Mouse (Mus musculus): ENCODE results near the gene Rpl9. TPM values are rescaled to one million over a fixed set of nuclear protein-coding genes. Genes with fewer than 3 reads are reported as not detected.
A peak's percentile ranks its signal among the peaks of the same experiment; 100 is the strongest.

Rpl9 gene
- 100 to 1,000 TPM; 487 to 495 TPM for total RNA-seq (2021)
- long read RNA-seq, experiment 1, transcript Rpl9-201 (8 exons, 738 nt): major isoform, 492 of 524 reads
- long read RNA-seq, experiment 1, partial matches to known transcripts: 13 of 524 reads
- long read RNA-seq, experiment 1, other reads (novel, unspliced or antisense): 12 of 524 reads
- long read RNA-seq, experiment 2, transcript Rpl9-201 (8 exons, 738 nt): major isoform, 303 of 319 reads
- long read RNA-seq, experiment 2, partial matches to known transcripts: 9 of 319 reads
- long read RNA-seq, experiment 2, other reads (novel, unspliced or antisense): 4 of 319 reads

DNA sequence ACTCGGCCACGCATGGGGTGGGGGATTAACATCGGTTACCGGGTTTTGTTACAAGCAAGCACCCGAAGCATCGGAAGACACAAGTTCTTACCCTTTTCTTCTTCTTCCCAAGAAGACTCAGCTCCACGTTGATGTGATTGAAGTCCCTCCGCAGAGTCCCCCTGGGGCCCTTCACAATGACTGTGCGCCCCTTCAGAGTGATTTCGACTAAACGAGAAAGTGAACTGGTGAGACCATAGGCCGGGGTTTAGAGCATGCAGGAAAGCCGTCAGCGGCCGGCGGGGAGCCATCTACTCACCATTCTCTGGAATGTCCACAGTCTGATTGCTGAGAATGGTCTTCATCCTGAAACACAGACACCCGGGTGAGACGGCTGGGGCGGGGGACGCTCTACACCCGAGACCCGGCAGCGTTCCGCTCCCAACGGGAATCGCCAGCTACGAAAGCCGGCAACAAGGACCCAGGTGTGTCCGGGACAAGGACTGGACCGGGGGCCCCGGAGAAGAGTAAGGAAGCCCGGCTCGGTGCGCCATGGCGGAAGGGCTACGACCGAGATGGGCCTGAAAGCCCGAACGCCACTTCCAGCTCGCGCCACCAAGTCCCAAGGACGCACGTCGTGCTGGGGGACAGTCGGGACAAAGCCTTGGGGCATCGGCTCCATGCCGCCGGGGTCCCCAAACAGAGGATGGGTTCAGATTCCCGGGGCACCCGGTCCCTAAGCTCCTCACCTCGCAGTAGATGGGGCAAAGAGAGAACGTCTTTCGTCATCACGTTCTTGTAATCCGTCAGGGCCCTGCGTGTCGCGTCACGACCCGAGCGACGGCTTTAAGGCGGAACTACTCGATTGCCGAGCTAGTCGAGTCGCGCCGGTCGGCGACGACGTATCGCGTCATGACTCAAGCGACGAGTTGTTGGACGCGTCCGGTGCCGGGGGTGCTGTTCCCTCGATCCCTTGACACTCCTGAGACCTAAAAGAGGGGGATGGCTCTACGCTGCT, at the start of gene Rpl9, which contains the start of gene Lias:
TSS of gene Rpl9 (minus strand) at position 797 of the 997 bp plus-strand sequence.
TSS of gene Lias (plus strand) at position 850 of the 997 bp plus-strand sequence.
- peak; percentile 96 for DNase-seq

DNA sequence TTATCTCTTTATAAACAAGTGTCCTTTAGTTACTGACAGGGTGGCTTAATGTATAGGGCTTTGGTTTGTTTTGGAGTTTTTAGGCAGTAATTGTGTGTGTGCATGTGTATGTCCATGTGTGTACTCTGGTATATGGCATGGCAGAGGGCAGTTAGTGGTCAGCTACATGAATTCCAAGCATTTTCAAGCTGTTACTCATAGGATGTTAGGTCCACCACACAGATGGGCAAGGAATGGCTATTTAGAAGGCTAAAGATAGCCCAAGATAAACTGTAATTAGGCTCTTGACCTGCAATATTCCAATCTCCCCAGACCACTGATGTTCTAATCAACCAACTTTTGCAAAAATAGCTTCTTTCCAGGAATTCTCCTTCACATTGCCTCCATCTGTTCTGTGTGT, 46.8 kb upstream of the Rpl9 start:
- DNase-seq: no peak

DNA sequence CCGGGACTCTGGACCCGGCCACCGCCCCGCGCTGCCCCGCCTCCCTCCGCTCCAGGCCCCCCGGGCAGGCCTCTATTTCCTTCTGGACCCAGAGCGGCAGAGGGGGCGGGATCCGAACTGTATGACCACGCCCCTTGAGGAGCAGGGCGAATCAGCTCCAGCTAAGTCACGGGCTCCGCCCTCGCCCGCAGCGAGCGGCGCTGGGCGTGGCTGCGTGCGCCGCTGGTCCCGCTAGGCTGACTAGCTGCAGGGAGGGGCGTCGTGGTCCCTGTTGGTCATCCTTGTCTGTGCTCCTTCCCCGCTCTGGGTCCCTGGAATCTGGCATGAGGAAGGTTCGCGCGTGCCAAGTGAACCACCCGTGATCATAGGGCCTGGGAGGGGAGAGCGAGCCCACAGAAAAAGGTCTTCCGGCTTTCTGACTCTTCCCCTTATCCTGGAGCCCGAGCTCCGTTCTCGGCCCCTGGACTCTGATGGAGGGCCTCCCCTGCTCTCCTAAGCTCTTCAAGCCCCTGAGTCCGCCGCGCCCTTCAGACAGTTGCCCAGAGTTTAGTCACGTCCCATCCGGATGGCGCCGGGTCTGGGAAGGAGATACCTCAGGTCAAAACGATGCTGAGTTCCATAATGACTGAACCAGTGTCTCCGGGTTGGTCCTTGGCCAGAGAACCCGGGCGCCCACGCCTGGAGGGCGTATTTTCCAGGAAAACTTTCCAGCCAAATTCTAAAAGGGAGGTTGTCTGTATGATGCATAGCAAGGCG, 44.7 kb upstream of the Rpl9 start, which contains the start of gene Ugdh:
TSS of gene Ugdh (minus strand) at position 144 of the 756 bp plus-strand sequence.
- peak; percentile 98 for DNase-seq

DNA sequence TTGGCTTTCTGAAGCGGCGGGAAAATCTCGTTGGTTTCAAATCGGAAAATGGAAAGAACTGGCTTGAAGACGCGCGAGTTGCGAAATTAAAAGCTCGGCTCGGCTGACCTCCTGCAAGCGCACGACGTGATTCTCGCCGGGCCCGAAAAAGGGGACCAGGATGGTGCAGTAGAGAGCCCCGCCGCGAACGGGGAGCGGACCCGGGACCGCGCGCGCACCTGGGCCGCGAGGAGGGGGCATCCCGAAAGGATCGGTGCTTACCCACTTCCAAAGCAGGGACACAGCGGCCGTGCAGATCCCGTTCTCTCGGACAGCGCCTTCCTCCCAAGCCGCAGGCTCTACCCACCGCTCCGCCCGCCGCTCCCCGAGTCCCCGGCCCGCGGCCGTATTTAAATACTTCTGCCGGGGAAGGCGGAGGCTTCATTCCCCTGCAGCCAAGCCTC, 44.1 kb upstream of the Rpl9 start:
- DNase-seq: no peak

DNA sequence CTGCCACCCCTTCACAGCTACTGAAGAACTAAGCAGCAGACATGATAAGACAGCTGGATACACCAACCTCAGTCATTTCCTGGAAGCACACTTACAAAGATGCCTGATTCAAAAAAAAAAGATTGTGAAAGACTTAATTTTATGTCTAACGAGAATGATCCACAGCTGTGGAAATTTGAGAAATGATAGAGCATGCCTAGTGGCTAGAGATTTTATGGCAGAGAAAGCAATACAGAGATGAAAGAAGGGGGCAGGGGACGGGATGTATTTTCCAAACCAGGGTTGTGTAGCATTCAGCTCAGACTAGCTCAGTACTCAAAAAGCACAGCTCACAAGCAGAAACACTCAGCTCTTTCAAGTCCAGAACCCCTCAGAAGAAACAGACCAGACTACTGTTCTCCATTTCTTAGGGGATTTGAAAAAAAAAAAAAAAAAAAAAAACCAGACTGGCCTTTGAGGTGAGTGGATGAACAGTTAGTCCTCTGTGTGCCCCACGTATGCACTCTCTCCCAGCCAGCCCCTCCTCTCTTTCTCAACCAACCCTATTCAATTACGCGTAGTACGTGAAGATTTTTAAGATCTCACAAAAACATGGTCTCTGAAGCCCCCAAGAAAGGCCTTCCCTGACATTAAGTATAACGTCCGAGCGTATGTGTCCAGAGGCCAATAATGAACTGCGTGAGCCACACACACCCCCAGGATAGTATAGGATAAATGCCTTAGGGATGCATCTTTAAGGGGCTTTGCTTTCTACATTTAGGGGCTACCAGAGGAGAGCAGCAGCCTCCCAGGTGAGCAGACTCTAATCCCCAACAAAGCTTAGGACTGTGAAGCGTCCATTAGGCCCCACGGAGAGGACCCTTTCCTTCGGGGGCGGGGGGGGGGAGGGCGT, 43.5 kb upstream of the Rpl9 start:
- no peak for DNase-seq

DNA sequence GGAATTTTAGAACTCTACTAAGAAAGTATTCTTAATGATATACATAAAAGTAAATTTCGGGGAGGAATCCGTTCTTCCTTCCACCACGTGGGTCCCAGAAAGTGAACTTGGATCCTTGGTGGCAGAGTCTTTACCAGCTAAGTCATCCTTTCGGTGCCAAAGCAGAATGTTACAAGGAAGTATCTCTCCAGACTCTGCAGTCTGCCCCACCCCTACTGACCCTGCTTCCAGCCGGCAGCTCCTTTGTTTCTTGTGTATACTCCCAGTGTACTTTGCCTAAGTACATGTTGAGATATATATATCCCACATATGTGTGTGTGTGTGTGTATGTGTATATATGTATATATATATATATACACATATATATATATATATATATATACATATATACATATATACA, 38.2 kb upstream of the Rpl9 start:
- DNase-seq: no peak

DNA sequence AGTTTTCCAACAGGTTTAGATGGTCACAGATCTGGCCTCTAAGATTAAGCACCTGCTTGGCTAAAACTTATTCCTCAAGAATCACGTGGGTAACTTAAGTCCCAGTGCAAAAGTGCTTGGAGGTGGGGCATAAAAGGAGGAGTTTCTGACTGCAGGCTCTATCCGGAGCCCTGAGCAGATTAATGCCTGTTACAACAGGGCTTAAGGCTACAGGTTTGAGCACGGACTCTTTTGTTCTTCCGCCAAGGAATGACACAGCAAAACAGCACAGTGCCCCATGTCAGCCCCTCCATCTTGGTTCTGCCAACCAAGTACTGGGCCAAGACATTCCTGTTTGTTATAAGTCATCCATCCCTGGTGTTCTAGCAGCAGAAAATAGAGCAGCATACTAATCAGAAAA, 37.1 kb upstream of the Rpl9 start:
- DNase-seq: no peak

DNA sequence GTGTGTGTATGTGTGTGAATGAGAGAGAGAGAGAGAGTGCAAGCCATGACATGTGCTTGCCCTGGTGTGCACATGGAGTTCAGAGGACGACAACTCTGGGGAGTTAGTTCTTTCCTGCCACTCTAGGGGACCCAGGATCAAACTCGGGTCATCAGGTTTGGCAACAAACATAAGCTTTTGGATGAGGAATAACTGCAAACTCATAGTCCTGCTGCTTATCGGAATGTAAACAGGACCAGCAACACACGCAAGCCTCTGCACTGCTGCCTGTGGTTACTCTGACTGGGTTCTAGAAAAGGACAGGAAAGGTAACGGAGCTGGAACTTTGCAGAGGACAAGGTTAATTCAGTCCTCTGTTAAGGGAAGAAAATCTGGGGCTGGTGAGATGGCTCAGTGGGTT, 34.0 kb upstream of the Rpl9 start:
- no peak for DNase-seq

DNA sequence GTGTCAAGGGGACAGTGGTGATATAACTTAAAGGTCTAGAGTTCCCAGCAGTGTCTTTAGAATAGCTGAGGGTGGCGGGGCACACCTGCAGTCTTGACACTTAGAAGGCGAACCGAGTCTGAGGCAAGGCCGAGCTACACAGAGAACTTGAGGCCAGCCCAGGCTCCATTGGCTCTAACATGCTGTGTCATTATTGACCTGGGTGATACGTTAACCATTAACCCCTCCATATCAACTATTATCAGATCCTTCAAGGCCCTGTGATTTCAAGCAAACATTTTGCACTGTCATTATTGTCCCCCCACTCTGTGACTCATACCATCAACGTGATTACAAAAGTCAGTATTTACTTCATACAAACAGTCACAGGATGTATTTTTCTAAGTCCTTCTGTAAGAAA, 33.0 kb upstream of the Rpl9 start:
- DNase-seq: no peak

DNA sequence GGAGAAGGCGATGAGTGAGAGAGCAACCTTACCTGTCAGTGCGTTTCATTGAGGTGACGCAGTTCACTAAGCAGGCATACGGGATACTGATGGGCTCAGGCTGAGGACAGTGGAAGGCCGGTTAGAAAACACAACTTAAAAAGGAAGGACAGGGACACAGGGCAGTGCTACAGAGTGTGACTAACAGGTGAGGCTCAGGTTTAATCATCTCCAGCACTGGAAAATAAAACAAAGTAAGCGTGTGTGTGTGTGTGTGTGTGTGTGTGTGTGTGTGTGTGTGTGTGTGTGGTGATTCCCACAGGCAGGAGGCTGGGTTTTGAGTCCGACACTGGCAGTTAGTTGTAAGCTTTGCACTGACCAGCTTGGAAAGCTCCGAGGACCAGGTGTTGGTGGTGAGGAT, 31.6 kb upstream of the Rpl9 start:
- DNase-seq: no peak

DNA sequence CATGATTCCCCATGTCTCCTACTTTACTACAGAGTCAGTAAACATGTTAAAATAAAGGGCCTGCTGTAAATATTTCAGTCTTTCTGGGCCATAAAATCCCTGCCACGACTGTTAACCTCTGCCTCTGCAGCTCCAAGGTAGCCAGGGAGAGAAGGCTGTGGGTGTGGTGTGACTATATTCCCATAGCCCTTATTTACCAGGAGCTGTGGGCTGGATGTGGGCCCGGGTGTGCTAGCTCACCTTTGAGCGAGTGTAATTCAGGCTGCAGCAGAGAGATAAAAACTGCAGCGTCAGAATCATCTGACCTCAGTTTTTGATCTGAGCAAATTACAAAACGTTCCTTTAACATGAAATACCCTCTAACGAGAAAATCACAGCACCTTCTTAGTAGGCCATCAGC, 29.6 kb upstream of the Rpl9 start:
- DNase-seq: no peak

DNA sequence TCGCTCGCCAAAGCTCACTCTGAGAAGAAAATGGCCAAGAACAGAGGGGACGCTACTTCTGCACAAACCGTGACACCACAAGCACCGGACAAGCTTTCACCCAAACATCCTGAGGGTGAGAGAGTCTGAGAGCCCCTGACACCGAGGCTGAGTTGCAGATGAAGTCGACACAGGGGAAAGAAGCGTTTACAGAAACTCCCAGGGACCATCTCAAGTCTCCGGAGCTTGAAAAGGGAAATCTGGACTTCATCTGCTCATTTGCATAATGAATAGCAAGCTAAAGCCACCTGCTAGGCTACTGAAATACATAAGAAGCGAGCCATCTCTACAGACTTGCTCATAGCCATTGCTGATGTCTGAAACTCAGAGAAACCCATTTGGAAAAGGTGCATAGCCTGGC, 27.9 kb upstream of the Rpl9 start:
- no peak for DNase-seq

DNA sequence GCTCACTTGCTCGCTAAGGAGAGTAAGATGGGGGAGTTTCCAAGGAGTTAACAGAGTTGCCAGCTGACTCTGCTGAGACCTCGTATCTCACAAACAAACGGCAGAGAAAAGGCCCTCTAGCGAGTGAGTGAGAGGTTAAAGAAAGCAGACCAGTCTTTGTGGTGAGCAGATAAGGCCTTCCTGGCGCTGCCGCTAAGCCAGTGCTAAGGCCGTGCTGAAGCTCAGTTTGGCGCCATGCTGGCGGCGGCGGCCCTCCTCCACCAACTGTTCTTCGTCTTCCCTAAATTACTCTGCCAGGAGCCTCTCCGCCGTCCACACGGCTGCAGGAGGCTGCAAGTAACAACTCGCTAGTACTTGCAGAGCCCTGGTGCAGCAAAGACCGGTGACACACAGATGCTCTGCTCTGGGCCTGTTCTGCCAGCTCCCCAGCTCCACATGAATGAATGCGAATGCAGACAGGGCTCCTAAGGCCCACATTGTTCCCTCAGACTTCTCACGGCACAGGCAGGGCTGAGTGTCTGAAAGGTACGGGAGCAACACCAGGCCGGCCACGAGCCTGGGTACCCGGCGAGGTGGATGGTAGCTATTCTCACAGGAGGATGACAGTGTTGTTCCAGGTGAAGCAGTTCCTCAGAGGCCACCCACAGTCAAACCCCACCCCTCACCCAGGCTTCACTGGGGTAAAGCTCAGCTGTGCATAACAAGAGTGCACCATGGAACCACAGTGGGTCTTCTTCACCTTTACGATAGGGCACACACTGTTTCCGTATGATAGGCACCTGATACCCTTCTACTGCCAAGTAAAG, 24.6 kb upstream of the Rpl9 start:
- DNase-seq: no peak

DNA sequence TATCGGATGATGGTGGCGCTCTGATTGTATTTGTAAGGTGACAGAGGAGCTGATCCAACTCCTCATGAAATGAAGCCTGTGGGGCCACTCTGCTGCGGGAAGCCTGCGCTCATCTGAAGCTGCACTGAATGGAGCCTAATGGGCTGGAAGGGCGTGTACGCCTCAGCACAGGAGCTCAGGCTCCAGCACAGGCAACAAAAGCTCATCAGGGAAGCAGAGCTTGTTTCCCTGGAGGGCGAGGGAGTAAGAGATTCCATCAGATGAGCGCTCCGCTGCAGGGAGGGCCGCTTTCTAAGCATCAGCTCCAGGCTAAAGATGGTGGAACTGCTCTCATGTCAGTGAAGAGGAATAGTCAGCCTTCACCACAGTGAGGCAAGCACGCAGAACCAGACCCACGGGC, 16.7 kb upstream of the Rpl9 start:
- no peak for DNase-seq

DNA sequence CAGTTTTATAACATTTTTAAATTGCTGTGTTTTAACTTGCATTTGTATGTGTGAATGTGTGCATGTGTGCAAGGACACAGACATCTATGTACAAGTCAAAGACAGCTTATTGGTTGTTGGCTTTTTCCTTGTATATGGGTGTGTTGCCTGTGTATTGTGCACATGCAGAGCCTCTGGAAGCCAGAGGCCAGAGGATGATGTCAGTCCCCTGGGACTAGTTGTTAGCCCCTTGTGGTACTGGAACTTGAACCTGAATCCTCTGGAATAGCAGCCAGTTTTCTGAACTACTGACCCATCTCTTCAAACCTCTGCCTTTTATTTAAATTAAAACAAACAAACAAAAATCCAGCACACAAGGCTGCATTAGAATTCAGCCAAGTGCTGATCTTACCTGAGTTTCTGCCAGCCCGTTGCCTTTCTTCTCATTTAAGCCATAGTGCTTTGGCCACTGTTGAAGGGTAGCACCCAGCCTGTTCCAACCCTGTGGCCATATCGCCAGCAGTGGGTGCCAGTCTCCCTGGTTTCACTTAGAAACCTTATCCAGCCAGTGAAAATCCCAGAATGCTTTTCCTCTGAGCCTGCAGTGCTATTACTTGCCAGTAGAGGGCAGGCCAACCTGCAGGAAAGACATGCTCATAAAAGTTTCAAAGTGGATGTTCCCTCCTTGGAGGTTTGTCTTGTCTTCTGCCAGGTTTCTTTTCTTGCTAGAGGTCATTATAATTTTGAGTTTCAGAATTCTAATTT, 10.2 kb upstream of the Rpl9 start:
- peak; percentile 61 for DNase-seq

DNA sequence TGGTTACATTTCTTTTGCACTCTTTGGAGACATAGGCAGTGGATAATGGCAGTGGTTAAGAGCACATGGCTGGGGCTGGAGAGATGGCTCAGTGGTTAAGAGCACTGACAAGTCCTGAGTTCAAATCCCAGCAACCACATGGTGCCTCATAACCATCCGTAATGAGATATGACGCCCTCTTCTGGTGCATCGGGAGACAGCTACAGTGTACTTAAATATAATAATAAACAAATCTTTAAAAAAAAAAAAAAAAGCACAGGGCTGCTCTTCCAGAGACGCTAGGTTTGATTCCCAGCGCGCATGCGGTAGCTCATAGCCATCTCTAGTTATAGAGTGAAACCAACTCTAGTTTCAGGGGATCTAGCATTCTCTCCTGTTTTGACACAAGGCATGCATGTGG, 3.2 kb upstream of the Rpl9 start:
- DNase-seq: no peak

DNA sequence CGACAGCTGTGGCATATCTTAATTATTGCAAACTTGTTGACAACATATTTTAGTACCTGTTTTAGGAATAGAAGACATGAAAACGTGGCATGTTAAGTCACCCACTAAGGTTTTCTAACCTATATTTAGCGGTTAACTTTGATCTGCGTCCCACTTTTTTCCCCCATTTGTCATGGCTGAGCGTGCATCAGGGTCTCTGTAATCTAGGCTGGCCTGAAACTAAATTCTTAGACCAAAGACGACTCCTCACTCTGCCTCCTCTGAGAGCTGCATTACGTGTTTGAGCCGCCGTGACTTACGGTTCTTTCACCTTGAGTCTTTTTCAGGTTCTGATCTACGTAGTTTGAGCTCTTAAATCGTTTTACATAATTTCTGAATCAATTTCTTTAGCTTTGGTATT, 509 bp upstream of the Rpl9 start:
- no peak for DNase-seq

DNA sequence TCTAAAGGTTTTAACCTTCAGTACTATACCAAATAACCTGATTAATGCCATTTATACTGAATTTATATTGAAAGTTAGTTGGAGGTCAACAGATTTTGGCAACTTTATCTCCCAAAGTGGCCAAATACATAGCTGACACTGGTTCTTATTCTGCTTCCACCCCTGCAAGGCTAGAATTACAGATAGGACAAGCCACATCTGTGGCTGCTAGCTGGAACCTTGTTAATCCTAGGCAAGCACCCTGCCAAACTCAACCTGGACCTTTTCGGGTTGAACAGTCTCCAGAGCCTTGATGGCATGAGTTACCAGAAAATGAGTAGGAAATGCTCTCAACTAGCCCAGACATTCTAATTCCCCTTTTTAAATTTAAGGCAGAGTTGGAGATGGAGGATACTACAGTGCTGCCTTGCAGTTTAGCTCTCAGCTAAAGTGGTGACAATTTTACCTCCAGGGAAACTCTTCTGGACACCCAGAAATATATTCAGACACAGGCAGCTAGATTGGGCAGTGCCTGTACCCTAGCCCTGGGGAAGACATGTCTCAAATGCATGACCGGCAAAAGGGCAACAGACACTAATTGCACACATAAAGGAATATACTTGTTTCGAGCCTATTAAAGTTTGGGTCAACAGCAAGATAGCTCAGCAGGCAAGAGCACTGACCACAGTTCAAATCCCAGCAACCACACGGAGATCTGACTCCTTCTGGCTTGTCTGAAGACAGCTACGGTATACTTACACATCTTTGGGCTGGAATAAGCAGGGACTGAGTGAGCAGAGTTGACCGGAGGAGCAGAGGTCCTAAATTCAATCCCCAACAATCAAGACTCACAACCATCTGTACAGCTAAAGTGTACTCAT, 4.0 kb downstream of the Rpl9 start:
- no peak for DNase-seq

DNA sequence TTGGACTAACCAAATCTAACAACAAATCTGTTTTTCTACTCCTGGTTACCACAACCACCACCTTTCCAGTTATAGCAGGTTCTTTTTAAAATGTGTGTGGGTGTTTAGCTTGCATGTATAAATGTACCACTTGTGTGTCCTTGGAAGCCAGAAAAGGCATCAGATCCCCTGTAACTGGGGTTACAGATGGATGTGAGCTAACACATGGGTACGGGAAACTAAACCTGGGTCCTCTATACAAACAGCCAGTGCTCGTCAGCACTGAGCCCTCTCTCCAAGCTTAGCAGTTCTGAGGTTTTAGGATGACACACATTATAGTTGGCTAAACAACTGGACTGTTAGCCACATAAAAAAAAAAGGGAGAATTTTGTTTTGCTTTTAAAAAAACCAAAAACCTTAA, 5.5 kb downstream of the Rpl9 start:
- DNase-seq: no peak

All from gastrocnemius, postnatal 25 days (tissue).